Mouse (Mus musculus): Measurements from ENCODE around the gene Rassf7.

The Rassf7 gene

DNA sequence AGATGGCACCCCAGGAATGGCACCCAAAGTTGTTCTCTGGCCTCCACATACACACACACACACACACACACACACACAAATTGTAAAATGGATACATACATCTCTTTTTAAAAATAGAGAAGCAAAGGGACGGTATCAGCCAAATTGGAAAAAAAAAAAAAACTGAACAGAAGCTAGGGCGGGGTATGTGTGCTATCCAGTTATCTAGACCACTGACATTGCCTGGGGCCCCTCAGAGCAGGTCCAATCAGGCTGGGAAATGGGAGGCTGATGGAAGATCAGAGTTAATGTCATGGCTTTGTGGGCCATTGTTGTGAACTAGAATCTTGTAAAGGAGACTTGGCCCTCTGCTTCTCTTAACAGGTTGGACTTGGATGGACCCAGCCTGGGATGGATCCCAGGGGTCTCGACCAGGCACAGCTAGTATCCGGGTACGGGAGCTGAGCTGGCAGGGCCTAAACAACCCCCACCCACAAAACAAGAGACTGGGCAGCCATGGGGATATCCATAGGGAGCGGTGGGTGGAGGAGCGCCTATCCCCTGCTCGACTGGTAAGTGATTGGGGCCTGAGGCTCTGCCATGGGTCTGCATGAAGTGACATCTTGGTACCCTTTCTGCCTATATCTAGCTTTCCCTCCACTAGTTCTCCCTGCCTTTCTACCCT lies 18.9 kb upstream of the Rassf7 start:
- no peak for DNase-seq (ENCODE audit: low read depth, low spot score)

DNA sequence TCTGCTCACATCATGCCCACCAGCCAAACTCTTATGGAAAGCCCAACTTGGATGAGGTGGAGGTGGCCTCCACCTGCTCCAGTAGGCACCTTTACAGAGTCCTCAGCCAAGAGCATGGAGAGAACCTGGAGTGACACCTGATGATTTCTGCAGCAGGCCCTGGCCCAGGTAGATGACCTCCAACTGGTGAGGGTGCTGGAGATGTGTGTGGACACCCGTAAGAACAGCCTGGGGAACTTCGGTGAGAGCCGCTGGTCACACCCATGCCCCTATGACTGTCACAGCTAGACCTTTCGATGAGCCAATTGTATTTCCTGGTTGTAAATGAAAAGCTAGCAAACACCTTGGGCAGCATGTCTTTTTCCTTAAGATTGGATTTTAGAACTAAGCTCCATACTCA lies 17.5 kb upstream of the Rassf7 start:
- no peak for DNase-seq (ENCODE audit: low read depth, low spot score)

GRCm38 (mm10) chr7:141204546-141204945 lies 11.1 kb upstream of the Rassf7 start:
- DNase-seq (ENCODE audit: low read depth, low spot score) = no peak

DNA sequence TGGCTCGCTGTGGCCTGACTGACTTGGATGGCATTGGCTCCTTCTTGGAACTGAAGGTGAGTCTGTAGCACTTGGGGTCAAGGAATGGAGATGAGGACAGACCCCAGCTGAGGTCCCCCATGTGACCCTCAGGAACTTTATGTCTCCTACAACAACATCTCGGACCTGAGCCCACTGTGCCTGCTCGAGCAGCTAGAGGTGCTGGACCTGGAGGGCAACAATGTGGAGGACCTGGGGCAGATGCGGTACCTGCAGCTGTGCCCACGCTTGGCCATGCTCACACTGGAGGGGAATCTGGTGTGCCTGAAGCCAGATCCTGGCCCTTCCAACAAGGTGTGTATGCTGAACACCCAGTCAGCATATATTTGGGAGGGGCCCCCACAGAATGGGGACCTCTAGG lies 10.2 kb upstream of the Rassf7 start:
- DNase-seq (ENCODE audit: low read depth, low spot score) = no peak

DNA sequence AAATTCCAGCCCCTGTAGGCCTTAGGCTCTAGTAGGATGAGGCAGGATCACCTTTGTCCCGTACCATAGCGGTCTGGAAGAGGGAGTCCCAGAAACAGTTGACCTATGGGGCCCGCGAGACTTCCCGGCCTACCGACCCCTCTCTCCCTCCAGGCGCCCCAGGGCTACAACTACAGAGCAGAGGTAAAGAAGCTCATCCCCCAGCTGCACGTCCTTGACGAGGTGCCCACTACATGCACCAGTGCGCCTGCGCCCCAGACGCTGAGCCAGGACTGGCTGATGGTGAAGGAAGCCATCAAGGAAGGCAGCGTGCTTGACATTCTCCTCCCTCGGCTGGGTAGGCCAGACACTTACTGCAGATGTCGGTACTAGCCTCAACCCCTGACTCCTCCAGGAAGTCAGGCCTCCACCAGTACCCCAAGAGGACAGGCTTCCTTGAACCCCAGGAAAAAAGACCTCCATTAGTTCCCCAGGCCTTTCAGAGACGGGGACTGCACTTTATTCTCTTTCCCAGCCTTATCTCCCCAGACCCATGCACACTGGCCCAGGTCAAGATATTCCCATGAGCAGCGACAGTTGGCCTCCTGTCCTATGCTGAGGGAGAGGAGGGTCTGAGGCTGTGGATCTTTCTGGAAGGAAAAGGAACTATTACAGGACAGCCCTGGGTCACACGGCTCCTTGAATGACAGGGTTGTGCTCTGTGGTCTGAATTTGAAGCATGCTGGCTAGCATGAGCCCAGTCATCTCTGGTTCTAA lies 9.3 kb upstream of the Rassf7 start:
- no peak for DNase-seq (ENCODE audit: low read depth, low spot score)

GRCm38 (mm10) chr7:141209526-141209925 lies 6.1 kb upstream of the Rassf7 start:
- no peak for DNase-seq (ENCODE audit: low read depth, low spot score)

- DNase-seq (ENCODE audit: low read depth, low spot score) = no peak
Observed at GRCm38 (mm10) chr7:141210137-141210536, 5.5 kb upstream of the Rassf7 start.

DNA sequence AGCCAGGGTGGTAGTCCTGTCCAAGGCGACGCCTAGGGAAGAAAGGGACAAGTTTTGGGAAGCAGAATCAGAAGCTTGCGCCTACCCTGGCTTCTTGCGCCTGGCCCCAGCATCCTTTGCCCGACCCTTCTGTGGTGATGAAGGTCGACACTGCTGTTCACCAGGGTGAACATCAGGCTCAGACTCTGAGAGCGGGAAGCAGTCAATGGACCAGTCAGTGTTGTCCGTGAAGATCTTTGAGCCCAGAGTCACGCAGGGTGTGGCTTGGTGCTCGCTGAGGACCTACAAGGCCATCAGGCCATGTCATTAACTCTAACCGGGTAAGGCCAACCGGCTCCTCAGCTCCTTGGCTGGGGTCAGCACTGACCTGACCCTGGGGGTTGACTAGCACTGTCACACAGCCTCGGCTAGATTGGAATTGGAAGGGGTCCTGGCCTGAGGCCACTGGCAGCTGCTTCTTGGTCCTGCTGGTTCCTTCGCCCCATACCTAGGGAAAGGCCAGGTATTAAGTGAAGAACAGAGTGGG lies 5.0 kb upstream of the Rassf7 start:
- no peak for DNase-seq (ENCODE audit: low read depth, low spot score)

DNA sequence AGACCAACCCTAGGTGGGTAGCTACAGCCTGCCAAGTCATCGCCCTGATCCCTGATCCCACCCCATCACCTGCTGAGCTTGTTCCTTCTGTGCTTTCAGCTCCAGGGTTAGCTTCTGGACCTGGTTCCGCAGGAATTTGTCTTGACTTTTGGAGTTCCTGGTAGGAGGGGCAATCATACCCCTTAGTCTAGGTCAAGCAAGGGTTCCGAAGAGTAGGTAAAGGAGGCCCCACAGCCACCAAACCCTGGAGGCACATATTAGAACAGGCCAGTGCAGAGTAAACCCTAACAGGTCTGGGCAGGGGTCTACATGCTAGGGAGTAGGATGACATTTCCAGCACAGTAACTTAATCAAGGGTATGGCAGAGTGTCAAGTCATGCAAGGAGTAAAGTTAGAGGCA lies 2.5 kb upstream of the Rassf7 start:
- no peak for DNase-seq (ENCODE audit: low read depth, low spot score)

- no peak for DNase-seq (ENCODE audit: low read depth, low spot score)
Observed at GRCm38 (mm10) chr7:141213605-141214235, 1.9 kb upstream of the Rassf7 start, which contains the start of gene Lmntd2. TSS of gene Lmntd2 (minus strand) at chr7:141214080.

DNA sequence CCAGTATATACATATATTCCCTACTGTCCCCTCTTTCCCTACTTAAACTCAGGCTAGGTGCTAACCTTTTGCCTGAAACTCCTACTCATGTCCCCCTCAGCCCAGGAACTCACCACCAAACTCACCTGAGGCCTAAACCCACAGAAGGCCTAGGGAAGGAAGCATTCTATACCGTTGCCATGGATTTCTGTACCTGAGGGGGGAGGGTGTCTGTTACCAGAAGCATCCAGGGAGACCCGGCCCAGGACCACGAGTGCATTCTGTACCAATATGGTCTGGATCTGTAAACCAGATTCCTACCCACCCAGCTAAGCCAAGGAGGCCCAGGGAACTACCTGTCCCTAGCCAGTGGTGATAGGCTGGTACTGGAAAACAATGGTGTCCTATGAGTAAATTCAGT lies 1.4 kb upstream of the Rassf7 start:
- no peak for DNase-seq (ENCODE audit: low read depth, low spot score)

GRCm38 (mm10) chr7:141215880-141216733 lies 447 bp downstream of the Rassf7 start:
- no peak for DNase-seq (ENCODE audit: low read depth, low spot score)

GRCm38 (mm10) chr7:141216894-141217293 lies 1.2 kb downstream of the Rassf7 start:
- no peak for DNase-seq (ENCODE audit: low read depth, low spot score)

DNA sequence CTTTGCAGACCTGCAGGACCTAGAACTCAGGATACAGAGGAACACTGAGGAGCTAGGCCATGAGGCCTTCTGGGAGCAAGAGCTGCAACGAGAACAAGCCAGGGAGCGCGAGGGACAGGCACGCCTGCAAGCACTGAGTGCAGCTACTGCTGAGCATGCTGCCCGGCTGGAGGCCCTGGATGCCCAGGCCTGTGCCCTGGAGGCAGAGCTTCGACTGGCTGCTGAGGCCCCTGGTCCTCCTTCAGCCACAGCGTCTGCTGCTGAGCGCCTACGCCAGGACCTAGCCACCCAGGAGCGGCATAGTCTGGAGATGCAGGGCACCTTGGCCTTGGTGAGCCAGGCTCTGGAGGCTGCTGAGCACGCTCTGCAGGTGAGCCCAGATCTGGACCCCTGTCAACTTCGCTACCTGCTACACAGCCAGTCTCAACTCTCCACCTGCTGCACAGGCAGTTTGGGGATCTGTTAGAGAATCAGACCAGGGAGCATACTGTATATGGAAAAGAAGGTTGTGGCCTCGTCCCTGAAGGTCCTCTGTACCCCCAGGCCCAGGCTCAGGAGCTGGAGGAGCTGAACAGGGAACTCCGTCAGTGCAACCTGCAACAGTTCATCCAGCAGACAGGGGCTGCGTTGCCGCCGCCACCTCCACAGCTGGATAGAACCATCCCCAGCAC lies 1.8 kb downstream of the Rassf7 start:
- DNase-seq (ENCODE audit: low read depth, low spot score) = no peak

- no peak for DNase-seq (ENCODE audit: low read depth, low spot score)
Observed at GRCm38 (mm10) chr7:141218141-141218540, 2.5 kb downstream of the Rassf7 start.

DNA sequence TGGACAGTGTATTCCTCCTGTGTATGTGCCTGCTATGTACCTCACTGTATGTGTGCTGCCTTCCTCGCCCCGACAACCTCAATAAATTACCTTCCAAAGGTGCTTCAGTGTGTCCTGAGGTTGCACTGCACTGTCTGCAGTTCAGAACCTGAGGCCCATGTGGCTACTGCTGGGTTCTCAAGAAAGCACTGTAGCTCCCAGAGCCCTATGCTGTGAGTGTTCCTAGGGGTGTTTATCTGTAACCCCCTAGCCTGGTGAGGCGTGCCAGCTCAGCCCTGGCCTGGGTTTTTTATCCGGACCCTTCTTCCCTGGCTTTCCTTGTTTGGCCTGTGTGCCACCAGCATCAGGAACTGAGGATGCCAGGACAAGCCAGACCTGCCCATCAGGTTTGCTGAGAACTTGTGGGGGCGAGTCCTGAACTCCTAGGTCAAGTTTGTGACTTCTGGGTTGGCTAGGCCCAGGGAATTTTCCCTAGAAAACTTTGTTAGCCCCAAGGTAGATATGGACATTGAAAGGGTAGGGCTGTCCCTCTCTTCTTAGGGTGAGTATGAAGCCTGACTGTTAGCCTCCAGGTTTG lies 3.0 kb downstream of the Rassf7 start:
- DNase-seq (ENCODE audit: low read depth, low spot score) = no peak

DNA sequence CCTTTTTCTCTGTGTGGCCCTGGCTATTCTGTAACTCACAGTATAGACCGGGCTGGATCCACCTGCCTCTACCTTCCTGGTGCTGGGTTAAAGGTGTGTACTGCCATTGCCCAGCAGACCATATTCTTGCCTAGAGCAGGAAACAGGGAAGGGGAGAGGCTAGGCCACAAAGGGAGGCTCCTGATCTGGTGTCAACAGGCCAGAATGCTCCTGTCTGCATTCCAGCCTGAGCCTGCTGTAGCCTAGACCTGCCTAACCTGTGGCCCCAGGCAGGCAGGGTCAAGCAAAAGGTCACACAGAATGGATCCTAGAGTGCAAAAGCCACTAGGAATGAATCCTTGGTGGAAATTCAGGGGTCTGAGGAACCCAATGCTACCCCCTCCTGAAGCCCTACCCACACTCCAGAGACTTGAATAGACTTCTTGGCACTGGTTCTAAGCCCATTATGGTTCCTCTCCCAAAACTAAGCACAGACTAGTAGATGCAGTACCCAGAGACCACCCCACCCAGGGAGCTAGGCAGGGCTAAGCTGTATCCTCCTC lies 4.0 kb downstream of the Rassf7 start:
- no peak for DNase-seq (ENCODE audit: low read depth, low spot score)

DNA sequence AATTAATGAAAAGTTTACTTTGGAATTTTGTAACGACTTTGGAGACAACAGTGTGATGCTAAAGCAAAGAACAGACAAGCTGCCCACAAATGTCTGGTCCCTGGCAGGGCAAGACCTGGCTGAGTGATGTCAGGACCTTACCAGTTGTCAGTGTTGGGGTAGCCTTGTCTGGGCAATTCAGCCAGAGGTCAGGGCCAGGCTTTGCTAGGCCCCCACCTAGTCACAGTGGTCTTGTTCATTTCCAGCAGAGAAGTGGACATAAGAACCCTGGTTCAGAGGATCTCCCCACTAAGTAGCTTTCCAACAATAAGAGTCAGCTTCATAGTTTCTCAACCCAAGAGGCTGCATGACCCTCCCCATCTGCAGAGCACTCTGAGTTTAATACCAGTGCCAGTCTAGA lies 4.7 kb downstream of the Rassf7 start:
- no peak for DNase-seq (ENCODE audit: low read depth, low spot score)

- peak; percentile 91 for DNase-seq (ENCODE audit: low read depth, low spot score)
Observed at GRCm38 (mm10) chr7:141221249-141222125, 5.8 kb downstream of the Rassf7 start.

DNA sequence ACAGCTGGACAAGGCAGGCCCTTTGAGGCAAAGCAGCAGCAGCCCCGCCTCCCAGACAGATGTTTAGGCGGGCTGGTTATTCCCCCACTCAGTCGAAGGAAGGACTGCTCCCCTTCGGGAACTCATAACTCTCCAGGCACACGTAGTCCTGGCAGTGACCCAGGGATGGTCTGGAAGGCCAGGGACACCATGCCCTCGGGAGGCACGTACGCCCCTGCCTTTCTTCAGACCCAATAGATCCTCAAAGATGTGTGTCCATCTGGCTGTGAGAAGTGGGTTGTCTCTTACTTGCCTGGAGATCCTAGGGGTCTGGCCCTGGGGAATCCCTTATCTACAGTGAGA lies 6.4 kb downstream of the Rassf7 start:
- DNase-seq (ENCODE audit: low read depth, low spot score) = no peak

All from skeletal muscle tissue, adult 2 months (tissue).